Mouse (Mus musculus) urinary bladder, postnatal 14 days (tissue): ENCODE data around the gene Usp1.
"Not testable (repeated sequence)": the region's sequence is repeated elsewhere in the genome, so short reads cannot be mapped to it uniquely, and the experiment has no call there.

Experiments used
- DNase-seq: peaks from one replicate; pipeline ENCODE4 v3.0.0; 2021; ENCODE audit warnings: low spot score

Usp1 gene

GRCm38 (mm10) chr4:98979976-98980375 is 56.4 kb downstream of the Usp1 start:
- DNase-seq, result not testable (repeated sequence)

GRCm38 (mm10) chr4:98984701-98985100 is 61.1 kb downstream of the Usp1 start:
- no peak for DNase-seq
